Mouse (Mus musculus): ENCODE results near the gene Tmem18. TPM values are rescaled to one million over a fixed set of nuclear protein-coding genes. Genes with fewer than 3 reads are reported as not detected.

The Tmem18 gene
- 10.7 TPM for polyA plus RNA-seq (2017; shearing (Covaris generic))

GRCm38 (mm10) chr12:30584356-30584740, at the start of gene Tmem18:
Gene Tmem18 (plus strand): TSS chr12:30584426.

Other genes with a start within 250 kb of the Tmem18 start
- gene Sntg2, start 211.1 kb upstream of the Tmem18 start, polyA plus RNA-seq (2017; shearing (Covaris generic)): not detected